1 mouse cellular context compared by ENCODE assay signal in the genomic region with DNA sequence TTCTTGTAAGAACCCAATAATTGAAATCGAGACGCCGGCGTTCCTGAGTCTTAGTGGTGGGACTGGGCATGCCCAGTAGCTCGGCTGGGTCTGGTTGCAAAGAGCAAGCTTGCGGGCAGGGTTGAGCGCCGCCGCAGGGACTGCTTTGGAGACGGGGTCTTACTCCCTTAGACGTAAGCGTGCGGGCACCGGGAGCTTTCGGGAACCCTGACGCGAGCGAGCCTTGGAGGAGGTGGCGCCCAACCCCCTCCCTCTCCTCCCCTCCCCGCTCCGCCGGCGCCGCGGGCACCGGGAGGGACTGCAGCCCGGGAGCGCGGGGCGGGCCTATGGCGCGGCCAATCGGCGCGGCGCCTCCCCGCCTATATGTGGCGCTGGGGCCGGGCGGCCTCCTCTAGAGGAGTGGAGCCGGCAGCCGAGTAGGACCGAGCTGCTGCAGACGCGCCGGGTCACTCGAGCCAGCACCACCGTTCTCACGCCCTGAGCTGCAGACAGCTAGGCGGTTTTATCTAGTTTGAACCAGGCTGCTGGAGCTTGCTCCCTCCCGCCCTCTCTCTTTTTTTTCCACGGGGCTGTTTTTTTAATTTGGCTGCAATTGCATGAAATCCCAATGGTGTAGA.
TF ChIP-seq lines count a peak whose summit lies in the region.

No protein-coding gene starts in this region.

TF ChIP-seq in MEL, 35 proteins besides CTCF, POLR2A, EP300 and RAD21 (continued from another document):
- TF ChIP-seq GABPA (IDR thresholded peaks at IDR 0.05; ENCODE audit: low read depth, low read length) (no peak), KAT2A (conservative IDR thresholded peaks at IDR 0.05; ENCODE audit: low read depth, low read length) (no peak; the same call in 1 of the 2 replicates), SIN3A (IDR thresholded peaks at IDR 0.05; ENCODE audit: low read length) (peak; percentile 79), ZKSCAN1 (IDR thresholded peaks at IDR 0.05; ENCODE audit: low read depth, low read length) (no peak), ELF1 (IDR thresholded peaks at IDR 0.05; ENCODE audit: low read depth, low read length) (peak; percentile 20; the same call in 1 of the 2 replicates), MXI1 (IDR thresholded peaks at IDR 0.05; ENCODE audit: low read depth, low read length) (peak; percentile 65; the same call in 1 of the 2 replicates), HCFC1 (IDR thresholded peaks at IDR 0.05; ENCODE audit: low read depth, low read length) (peak; percentile 32; the same call in 1 of the 2 replicates), POLR2AphosphoS5 (IDR thresholded peaks at IDR 0.05; ENCODE audit: borderline replicate concordance, low read depth, low read length) (peak; percentile 80; the same call in 1 of the 2 replicates), RCOR1 (IDR thresholded peaks at IDR 0.05; ENCODE audit: low read depth, low read length) (peak; percentile 43; the same call in 1 of the 2 replicates), MAZ (IDR thresholded peaks at IDR 0.05; ENCODE audit: low read depth, low read length) (peak; percentile 95), BHLHE40 (IDR thresholded peaks at IDR 0.05; ENCODE audit: borderline replicate concordance, low read depth, low read length) (0 out of 2 replicates have a peak, but pooled peaks have one; percentile 17), SMC3 (IDR thresholded peaks at IDR 0.05; ENCODE audit: low read depth, low read length) (peak; percentile 29), E2F4 (IDR thresholded peaks at IDR 0.05; ENCODE audit: borderline replicate concordance, low read depth, low read length) (no peak)
